Mouse (Mus musculus) lung, postnatal 0 days (tissue): ENCODE measurements at regions not wholly inside any gene's neighbourhood (a gene's known extent, or its start where the extent isn't known, plus 50 kb on each side); places are given as distances from the start of the nearest gene placed in this dataset.

Experiments
- ATAC-seq: fragments of 200-750 bp; cut with Nextera tagmentation; 2 replicates; pipeline ENCODE4 v1.8.0; 2017; ENCODE audit warnings: moderate library complexity
- DNase-seq: peaks from one replicate; pipeline ENCODE4 v3.0.0-alpha.2; 2016; ENCODE audit warnings: low spot score
- H3K27ac ChIP-seq: fragments of 300-500 bp; sonication (generic); 2 replicates; pipeline ENCODE4 v1.5.1; 2014; ENCODE audit warnings: antibody characterized with exemption, mild to moderate bottlenecking, low read length, mixed read lengths
- H3K27me3 ChIP-seq: fragments of 300-500 bp; sonication (generic); replicated peaks from 2 replicates; pipeline ENCODE4 v1.6.1; 2014; ENCODE audit warnings: low read length, mixed read lengths; ENCODE audit not compliant: insufficient read depth
- H3K36me3 ChIP-seq: fragments of 300-500 bp; sonication (generic); 2 replicates; pipeline ENCODE4 v1.6.1; 2014; ENCODE audit warnings: low read length, mixed read lengths; ENCODE audit not compliant: insufficient read depth
- H3K4me1 ChIP-seq: fragments of 300-500 bp; sonication (generic); 2 replicates; pipeline ENCODE4 v1.6.1; 2014; ENCODE audit warnings: antibody characterized with exemption, low read depth, low read length, mixed read lengths; ENCODE audit not compliant: insufficient read depth
- H3K4me2 ChIP-seq: fragments of 300-500 bp; sonication (generic); replicated peaks from 2 replicates; pipeline ENCODE4 v1.6.1; 2014; ENCODE audit warnings: low read depth, mild to moderate bottlenecking, low read length, moderate library complexity, mixed read lengths
- H3K4me3 ChIP-seq: fragments of 300-500 bp; sonication (generic); 2 replicates; pipeline ENCODE4 v1.5.1; 2014; ENCODE audit warnings: low read depth, low read length
- H3K9ac ChIP-seq: fragments of 300-500 bp; sonication (generic); replicated peaks from 2 replicates; pipeline ENCODE4 v1.6.1; 2014; ENCODE audit warnings: low read depth, mild to moderate bottlenecking
- H3K9me3 ChIP-seq: fragments of 300-500 bp; sonication (generic); 2 replicates; pipeline ENCODE4 v1.6.1; 2016; ENCODE audit warnings: low read length, mixed read lengths
- CTCF ChIP-seq: IDR thresholded peaks from 2 replicates; pipeline ENCODE4 v1.5.1; 2016; ENCODE audit warnings: antibody characterized with exemption, mild to moderate bottlenecking
- EP300 ChIP-seq: IDR thresholded peaks from 2 replicates; pipeline ENCODE4 v1.6.1; 2016; ENCODE audit warnings: antibody characterized with exemption, mild to moderate bottlenecking, control low read depth
- WGBS: fragments of 180-500 bp; shearing (Covaris S2); extraction: QIAGEN DNeasy Blood & Tissue Kit; methylation state at CpG from one replicate; pipeline ENCODE4 v1.1.7; 2014; 5-methylcytosine and 5-hydroxymethylcytosine counted together

GRCm38 (mm10) chr14:33691690-33692089 is 102.7 kb downstream of the Ptpn20 start:
- Histone ChIP-seq H3K36me3 (no peaks in the 10 kb centered on the region), H3K27ac (no peak overlapping the region), H3K4me3 (no peak overlapping the region), H3K9me3 (no peaks in the 10 kb centered on the region), H3K4me2 (no peak overlapping the region), H3K9ac (no peak overlapping the region), H3K27me3 (no peaks in the 10 kb centered on the region), H3K4me1 (no peaks in the 10 kb centered on the region)
- peak; percentile 50 for ATAC-seq
- 18% methylated on average over 2 of the region's 2 CpGs for WGBS
- DNase-seq: peak; percentile 62
- TF ChIP-seq EP300 (no peak), CTCF (peak; percentile 50)

- no peak for ATAC-seq
- no peaks in the 10 kb centered on the region for H3K4me1 ChIP-seq
- no peaks in the 10 kb centered on the region for H3K27me3 ChIP-seq
- no peaks in the 10 kb centered on the region for H3K9me3 ChIP-seq
- no peak overlapping the region for H3K4me2 ChIP-seq
- H3K36me3 ChIP-seq: no peaks in the 10 kb centered on the region
- H3K4me3 ChIP-seq: no peak overlapping the region
- H3K9ac ChIP-seq: no peak overlapping the region
- TF ChIP-seq CTCF (no peak), EP300 (no peak)
- H3K27ac ChIP-seq: no peak overlapping the region
- WGBS: 85% methylated on average over 2 of the region's 2 CpGs
- no peak for DNase-seq
Observed at GRCm38 (mm10) chr14:33694224-33694623, 105.2 kb downstream of the Ptpn20 start.

- no peak overlapping the region for H3K27ac ChIP-seq
- H3K4me2 ChIP-seq: no peak overlapping the region
- no peaks in the 10 kb centered on the region for H3K4me1 ChIP-seq
- no peaks in the 10 kb centered on the region for H3K36me3 ChIP-seq
- DNase-seq (peak; percentile 54), ATAC-seq (peak; percentile 59)
- no peak overlapping the region for H3K4me3 ChIP-seq
- no peaks in the 10 kb centered on the region for H3K27me3 ChIP-seq
- H3K9ac ChIP-seq: no peak overlapping the region
- no peaks in the 10 kb centered on the region for H3K9me3 ChIP-seq
- peak; percentile 98 for TF ChIP-seq CTCF
- TF ChIP-seq EP300: no peak
- WGBS: 16% methylated on average over 8 of the region's 8 CpGs
Observed at GRCm38 (mm10) chr14:33695362-33695982, 106.5 kb downstream of the Ptpn20 start.

GRCm38 (mm10) chr14:33696817-33697216 is 107.8 kb downstream of the Ptpn20 start:
- Histone ChIP-seq H3K27me3 (no peaks in the 10 kb centered on the region), H3K4me2 (no peak overlapping the region), H3K9ac (no peak overlapping the region), H3K9me3 (no peaks in the 10 kb centered on the region), H3K4me3 (no peak overlapping the region), H3K4me1 (no peaks in the 10 kb centered on the region), H3K27ac (no peak overlapping the region), H3K36me3 (no peaks in the 10 kb centered on the region)
- DNase-seq (no peak), ATAC-seq (no peak)
- TF ChIP-seq CTCF (no peak), EP300 (no peak)
- 59% methylated on average over 3 of the region's 3 CpGs for WGBS

- Histone ChIP-seq H3K9ac (no peak overlapping the region), H3K4me1 (no peaks in the 10 kb centered on the region), H3K9me3 (no peaks in the 10 kb centered on the region), H3K36me3 (no peaks in the 10 kb centered on the region), H3K27ac (no peak overlapping the region), H3K4me2 (no peak overlapping the region), H3K4me3 (no peak overlapping the region), H3K27me3 (no peaks in the 10 kb centered on the region)
- no peak for ATAC-seq
- no peak for DNase-seq
- TF ChIP-seq EP300: no peak
- no peak for TF ChIP-seq CTCF
- WGBS: 83% methylated on average over 13 of the region's 13 CpGs
Observed at GRCm38 (mm10) chr14:33699777-33700438, 110.9 kb downstream of the Ptpn20 start.

GRCm38 (mm10) chr14:33707661-33708297 is 118.8 kb downstream of the Ptpn20 start:
- Histone ChIP-seq H3K4me2 (no peak overlapping the region), H3K9me3 (no peaks in the 10 kb centered on the region), H3K4me1 (no peaks in the 10 kb centered on the region), H3K4me3 (no peak overlapping the region), H3K9ac (no peak overlapping the region), H3K36me3 (no peaks in the 10 kb centered on the region), H3K27me3 (no peaks in the 10 kb centered on the region), H3K27ac (no peak overlapping the region)
- TF ChIP-seq CTCF (no peak), EP300 (no peak)
- no peak for ATAC-seq
- DNase-seq: no peak
- WGBS: 63% methylated on average over 6 of the region's 6 CpGs
